Mouse (Mus musculus): Measurements from ENCODE around the gene Mef2a.

GRCm38 (mm10) chr7:67230640-67231140 is 142.0 kb downstream of the Mef2a start:
- TF ChIP-seq POLR2A (IDR thresholded peaks at IDR 0.05; ENCODE audit: low read depth, low read length) (no peak), CTCF (conservative IDR thresholded peaks at IDR 0.05; ENCODE audit: insufficient read depth, insufficient read length, low read depth, low read length) (no peak)
